Mouse (Mus musculus): ENCODE results near the gene Bnipl. TPM values are rescaled to one million over a fixed set of nuclear protein-coding genes. Genes with fewer than 3 reads are reported as not detected.

The Bnipl gene
- polyA plus RNA-seq, 1 experiment from 2014 or later, result 5.8 TPM

DNA sequence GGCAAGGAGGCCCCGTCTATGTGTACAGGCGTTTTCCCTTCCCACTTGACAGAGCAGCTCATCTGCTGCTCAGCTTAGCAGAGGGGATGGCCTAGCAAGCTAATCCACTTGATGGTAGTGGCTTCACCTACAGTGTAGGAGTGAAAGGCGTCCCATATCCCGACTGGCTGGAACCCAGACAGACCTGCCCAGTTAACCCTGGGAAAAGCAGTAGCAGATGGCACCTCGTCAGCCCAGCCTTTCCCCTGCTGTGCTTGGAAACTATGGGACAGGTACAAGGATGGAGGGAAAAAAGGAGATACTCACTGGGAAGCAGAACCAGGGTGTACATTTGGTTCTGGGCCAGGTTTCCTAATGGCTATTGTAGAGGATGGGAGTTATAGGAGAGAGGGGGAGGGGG is 632 bp downstream of the Bnipl start:
- Histone ChIP-seq H3K4me2 (0 out of 2 replicates have a peak overlapping the region, but pooled peaks have one; percentile 1), H3K36me3 (peaks cover 8% of the 10 kb centered on the region; the same call in 1 of the 2 replicates), H3K4me1 (no peaks in the 10 kb centered on the region), H3K4me3 (replicated peaks) (no peak overlapping the region), H3K27ac (0 out of 2 replicates have a peak overlapping the region, but pooled peaks have one; percentile 46), H3K9me3 (no peaks in the 10 kb centered on the region), H3K27me3 (replicated peaks) (no peaks in the 10 kb centered on the region), H3K9ac (no peak overlapping the region)
- ATAC-seq (ENCODE audit: insufficient read depth, low FRiP score, low read depth), result 0 out of 2 replicates have a peak, but pooled peaks have one; percentile 9
- WGBS, result 70% methylated on average over 5 of the region's 5 CpGs

DNA sequence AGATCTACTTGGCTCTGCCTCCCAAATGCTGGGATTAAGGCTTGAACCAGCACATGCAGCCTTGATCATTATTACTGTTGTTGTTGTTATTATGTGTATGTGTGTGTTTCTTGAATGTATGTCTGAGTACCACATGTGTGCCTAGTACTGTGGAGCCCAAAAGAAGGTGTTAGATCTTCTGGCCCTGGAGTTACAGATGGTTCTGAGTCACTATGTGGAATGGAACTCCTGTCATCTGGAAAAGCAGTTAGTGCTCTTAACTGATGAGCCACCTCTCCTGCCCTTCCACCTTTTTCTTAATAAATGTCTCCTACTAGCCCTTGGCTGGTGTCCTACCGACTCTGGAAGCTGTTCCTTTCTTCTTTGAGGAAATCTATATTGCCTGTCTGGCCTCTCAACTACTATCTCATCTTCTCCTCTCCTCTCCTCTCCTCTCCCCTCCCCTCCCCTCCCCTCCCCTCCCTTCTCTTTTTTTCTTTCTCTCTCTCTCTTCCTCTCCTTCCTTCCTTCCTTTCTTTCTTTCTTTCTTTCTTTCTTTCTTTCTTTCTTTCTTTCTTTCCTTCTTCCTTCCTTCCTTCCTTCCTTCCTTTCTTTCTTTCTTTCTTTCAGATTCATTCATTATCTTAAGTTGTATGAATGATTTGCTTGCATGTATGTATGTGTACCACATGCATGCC is 3.2 kb downstream of the Bnipl start:
- H3K9me3 ChIP-seq, result no peaks in the 10 kb centered on the region
- no peak overlapping the region for H3K9ac ChIP-seq
- no peak overlapping the region for H3K4me2 ChIP-seq
- no peak overlapping the region for H3K4me3 ChIP-seq (replicated peaks)
- H3K27ac ChIP-seq, result no peak overlapping the region
- no peaks in the 10 kb centered on the region for H3K4me1 ChIP-seq
- no peak for ATAC-seq (ENCODE audit: insufficient read depth, low FRiP score, low read depth)
- no peaks in the 10 kb centered on the region for H3K27me3 ChIP-seq (replicated peaks)
- WGBS, result 52% methylated on average over 1 of the region's 1 CpGs
- 0 out of 2 replicates have a peak, but pooled peaks cover 2% of the 10 kb centered on the region for H3K36me3 ChIP-seq

DNA sequence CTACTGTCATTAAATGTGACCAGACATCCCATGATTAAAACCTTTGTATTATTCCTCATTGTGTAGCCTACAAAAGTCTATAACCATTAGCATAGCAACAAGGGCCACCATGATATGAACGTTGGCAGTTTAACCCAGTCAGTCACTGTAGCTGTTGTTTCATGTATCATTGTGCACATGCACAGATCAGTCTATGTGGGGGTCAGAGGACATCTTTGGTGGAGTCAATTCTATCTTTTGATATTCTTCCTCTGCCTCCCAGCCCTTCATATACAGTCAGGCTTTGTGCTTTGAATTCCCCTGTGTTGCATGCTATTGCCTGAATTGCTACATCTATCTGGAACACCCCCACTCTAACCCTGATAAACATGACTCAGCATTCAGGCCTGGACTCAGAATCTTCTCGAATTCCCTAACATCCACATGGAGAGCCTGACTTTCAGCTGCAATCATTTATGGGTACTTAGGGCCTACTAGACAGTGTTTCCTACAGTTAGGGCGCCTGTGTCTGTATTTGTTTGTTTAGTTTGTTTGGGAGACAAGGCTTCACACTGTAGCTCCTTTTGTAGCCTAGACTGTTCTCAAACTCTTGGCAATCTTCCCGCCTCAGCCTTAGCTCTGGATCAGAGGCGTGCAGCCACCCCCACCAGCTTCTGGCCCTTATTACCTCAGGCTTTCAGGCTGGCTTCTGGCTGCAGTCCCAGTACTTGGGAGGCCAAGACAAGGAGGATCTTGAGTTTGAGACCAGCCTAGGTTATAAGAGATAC is 4.3 kb downstream of the Bnipl start:
- Histone ChIP-seq H3K36me3 (no peaks in the 10 kb centered on the region), H3K4me3 (replicated peaks) (no peak overlapping the region), H3K9ac (no peak overlapping the region), H3K4me1 (no peaks in the 10 kb centered on the region), H3K27ac (no peak overlapping the region), H3K4me2 (no peak overlapping the region), H3K9me3 (no peaks in the 10 kb centered on the region), H3K27me3 (replicated peaks) (no peaks in the 10 kb centered on the region)
- no peak for ATAC-seq (ENCODE audit: insufficient read depth, low FRiP score, low read depth)
- 79% methylated on average over 5 of the region's 5 CpGs for WGBS

GRCm38 (mm10) chr3:95243086-95243485 is 7.9 kb downstream of the Bnipl start:
- 72% methylated on average over 2 of the region's 2 CpGs for WGBS

DNA sequence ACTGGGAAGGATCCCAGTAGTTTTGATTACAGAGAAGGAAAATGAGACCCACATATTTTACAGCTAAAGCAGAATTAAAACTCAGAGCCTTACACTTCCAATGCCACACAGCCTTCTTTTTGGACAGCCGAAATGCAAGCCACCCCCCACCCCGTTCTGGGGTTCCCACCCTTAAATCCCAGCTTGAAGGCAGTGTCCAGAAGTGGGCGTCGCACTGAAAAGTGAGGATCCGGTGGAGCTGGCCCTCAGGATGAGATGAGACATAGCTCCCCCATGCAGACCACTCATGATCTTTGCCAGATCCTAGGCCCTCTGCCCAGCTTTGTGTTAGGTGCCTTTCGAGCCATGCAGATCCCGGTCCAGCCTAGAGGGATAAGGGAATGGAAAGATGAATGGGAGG is 9.5 kb downstream of the Bnipl start, which contains the start of gene Gm128:
Gene Gm128 (minus strand): TSS at position 101 of the 400 bp plus-strand sequence.
- H3K4me2 ChIP-seq, result peak within 1 kb of the TSS; percentile 32; the same call in 1 of the 2 replicates
- no peaks in the 10 kb centered on the region for H3K27me3 ChIP-seq (replicated peaks)
- no peak within 1 kb of the TSS for H3K4me3 ChIP-seq (replicated peaks)
- no peaks in the 10 kb centered on the region for H3K9me3 ChIP-seq
- no peaks in the 10 kb centered on the region for H3K4me1 ChIP-seq
- H3K36me3 ChIP-seq, result peaks cover 8% of the 10 kb centered on the region
- 79% methylated on average over 7 of the region's 7 CpGs for WGBS
- no peak within 1 kb of the TSS for H3K9ac ChIP-seq
- no peak for ATAC-seq (ENCODE audit: insufficient read depth, low FRiP score, low read depth)
- no peak within 1 kb of the TSS for H3K27ac ChIP-seq

More at GRCm38 (mm10) chr3:95243086-95243485, 7.9 kb downstream of the Bnipl start:
- H3K4me3 ChIP-seq (replicated peaks), result no peak overlapping the region
- no peak overlapping the region for H3K9ac ChIP-seq
- no peaks in the 10 kb centered on the region for H3K4me1 ChIP-seq
- no peaks in the 10 kb centered on the region for H3K27me3 ChIP-seq (replicated peaks)
- ATAC-seq (ENCODE audit: insufficient read depth, low FRiP score, low read depth), result no peak
- peaks cover 3% of the 10 kb centered on the region; the same call in 1 of the 2 replicates for H3K36me3 ChIP-seq
- no peaks in the 10 kb centered on the region for H3K9me3 ChIP-seq
- H3K27ac ChIP-seq, result no peak overlapping the region
- H3K4me2 ChIP-seq, result no peak overlapping the region

GRCm38 (mm10) chr3:95240900-95241299 is 10.1 kb downstream of the Bnipl start:
- no peak for ATAC-seq (ENCODE audit: insufficient read depth, low FRiP score, low read depth)
- Histone ChIP-seq H3K27ac (no peak overlapping the region), H3K9me3 (no peaks in the 10 kb centered on the region), H3K4me3 (replicated peaks) (no peak overlapping the region), H3K36me3 (peaks cover 14% of the 10 kb centered on the region), H3K4me2 (peak overlapping the region; percentile 32; the same call in 1 of the 2 replicates), H3K27me3 (replicated peaks) (no peaks in the 10 kb centered on the region), H3K9ac (no peak overlapping the region), H3K4me1 (no peaks in the 10 kb centered on the region)
- 32% methylated on average over 17 of the region's 17 CpGs for WGBS

DNA sequence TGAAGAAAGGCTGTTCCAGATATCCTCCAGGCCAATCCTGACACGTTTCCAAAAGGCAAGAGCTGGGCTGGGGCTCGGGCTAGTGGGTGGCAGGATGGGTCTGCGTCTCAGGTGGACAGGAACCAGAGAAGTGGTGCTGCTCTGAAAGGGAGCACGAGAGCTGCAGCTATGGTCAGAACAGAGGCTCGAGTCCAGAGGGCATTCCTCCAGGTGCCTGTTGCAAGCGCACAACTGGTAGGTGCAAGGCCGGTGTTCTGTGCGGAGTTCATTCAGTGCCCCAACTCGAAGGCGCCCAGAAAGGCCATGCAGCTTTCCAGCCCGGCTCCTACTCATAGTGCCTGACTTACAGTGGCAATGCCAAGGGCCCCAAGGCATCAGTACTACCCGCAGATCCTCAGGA is 11.0 kb downstream of the Bnipl start:
- ATAC-seq (ENCODE audit: insufficient read depth, low FRiP score, low read depth), result no peak
- Histone ChIP-seq H3K4me1 (no peaks in the 10 kb centered on the region), H3K4me3 (replicated peaks) (no peak overlapping the region), H3K36me3 (peaks cover 21% of the 10 kb centered on the region), H3K4me2 (no peak overlapping the region), H3K27ac (no peak overlapping the region), H3K9me3 (no peaks in the 10 kb centered on the region), H3K27me3 (replicated peaks) (no peaks in the 10 kb centered on the region), H3K9ac (no peak overlapping the region)
- WGBS, result 88% methylated on average over 12 of the region's 12 CpGs

GRCm38 (mm10) chr3:95239022-95239421 is 12.0 kb downstream of the Bnipl start:
- Histone ChIP-seq H3K4me1 (no peaks in the 10 kb centered on the region), H3K27ac (no peak overlapping the region), H3K4me2 (no peak overlapping the region), H3K4me3 (replicated peaks) (no peak overlapping the region), H3K27me3 (replicated peaks) (no peaks in the 10 kb centered on the region), H3K9ac (no peak overlapping the region), H3K9me3 (no peaks in the 10 kb centered on the region), H3K36me3 (peaks cover 27% of the 10 kb centered on the region)
- WGBS, result 83% methylated on average over 6 of the region's 6 CpGs
- no peak for ATAC-seq (ENCODE audit: insufficient read depth, low FRiP score, low read depth)

- H3K4me1 ChIP-seq, result no peaks in the 10 kb centered on the region
- H3K9me3 ChIP-seq, result no peaks in the 10 kb centered on the region
- peaks cover 41% of the 10 kb centered on the region for H3K36me3 ChIP-seq
- ATAC-seq (ENCODE audit: insufficient read depth, low FRiP score, low read depth), result no peak
- no peaks in the 10 kb centered on the region for H3K27me3 ChIP-seq (replicated peaks)
- WGBS, result 83% methylated on average over 8 of the region's 8 CpGs
- no peak overlapping the region for H3K9ac ChIP-seq
- H3K4me3 ChIP-seq (replicated peaks), result no peak overlapping the region
- no peak overlapping the region for H3K4me2 ChIP-seq
- H3K27ac ChIP-seq, result no peak overlapping the region
Measured at GRCm38 (mm10) chr3:95237541-95238099, 13.4 kb downstream of the Bnipl start.

DNA sequence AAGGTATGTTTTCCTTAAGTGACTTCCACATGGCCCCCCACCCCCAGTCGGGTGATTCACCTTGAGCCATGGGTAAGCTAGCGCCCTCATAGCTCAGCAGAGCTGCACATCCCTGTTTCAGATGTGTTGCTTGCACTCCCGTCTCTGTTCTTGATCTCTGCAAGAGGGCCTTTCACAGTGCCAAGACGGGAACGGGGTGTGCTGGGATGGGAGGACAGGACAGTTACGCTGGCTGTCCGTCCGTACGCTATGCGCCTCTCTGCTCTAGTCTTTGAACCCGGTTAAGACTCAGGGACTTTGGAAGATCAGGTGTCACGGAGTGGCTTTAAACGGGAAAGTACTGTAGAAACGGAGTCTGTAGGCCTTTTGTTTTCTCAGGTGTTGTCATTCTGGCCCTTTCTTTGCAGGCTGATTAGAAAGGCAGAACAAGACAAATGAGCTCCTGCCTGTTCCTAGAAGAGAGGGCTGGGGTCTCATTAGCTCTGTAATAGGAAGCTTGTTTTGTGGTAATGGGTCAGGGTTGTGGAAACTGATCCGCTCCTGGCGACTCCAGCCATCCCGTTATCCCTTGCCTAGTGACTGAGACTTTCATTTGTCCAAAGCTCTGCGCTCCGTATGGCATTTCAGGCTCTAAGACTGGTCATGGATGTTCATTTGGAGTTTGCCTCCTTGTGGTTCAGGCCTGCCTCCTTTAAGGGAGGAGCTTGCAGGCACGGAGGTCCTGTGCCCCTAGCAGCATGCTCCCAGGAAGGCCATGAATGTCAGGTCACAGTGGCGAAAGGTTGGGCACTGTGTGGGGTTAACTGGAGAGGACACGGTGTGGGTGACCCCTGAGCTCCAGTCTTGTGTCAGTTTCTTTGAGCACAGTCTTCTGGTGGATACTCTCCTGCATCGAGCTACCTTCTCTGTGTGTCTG is 15.3 kb downstream of the Bnipl start:
- WGBS, result 84% methylated on average over 23 of the region's 23 CpGs
- Histone ChIP-seq H3K4me3 (replicated peaks) (no peak overlapping the region), H3K27me3 (replicated peaks) (no peaks in the 10 kb centered on the region), H3K4me1 (peaks cover 17% of the 10 kb centered on the region), H3K27ac (no peak overlapping the region), H3K9ac (no peak overlapping the region), H3K4me2 (no peak overlapping the region), H3K9me3 (no peaks in the 10 kb centered on the region), H3K36me3 (peaks cover 54% of the 10 kb centered on the region)
- ATAC-seq (ENCODE audit: insufficient read depth, low FRiP score, low read depth), result no peak

GRCm38 (mm10) chr3:95233303-95233980 is 17.6 kb downstream of the Bnipl start:
- no peak overlapping the region for H3K4me3 ChIP-seq (replicated peaks)
- H3K4me1 ChIP-seq, result peaks cover 25% of the 10 kb centered on the region
- no peak overlapping the region for H3K27ac ChIP-seq
- no peak overlapping the region for H3K9ac ChIP-seq
- H3K36me3 ChIP-seq, result peaks cover 54% of the 10 kb centered on the region
- 89% methylated on average over 16 of the region's 16 CpGs for WGBS
- H3K27me3 ChIP-seq (replicated peaks), result no peaks in the 10 kb centered on the region
- H3K9me3 ChIP-seq, result no peaks in the 10 kb centered on the region
- no peak for ATAC-seq (ENCODE audit: insufficient read depth, low FRiP score, low read depth)
- H3K4me2 ChIP-seq, result no peak overlapping the region

Data from stomach, embryonic 15.5 days (tissue).